Mouse (Mus musculus): ENCODE data around the gene Tgm1.

Gene Tgm1

GRCm38 (mm10) chr14:55671486-55671832, 42.3 kb downstream of the Tgm1 start:
- no peak for DNase-seq

- DNase-seq = no peak
Observed at GRCm38 (mm10) chr14:55660636-55661035, 53.1 kb downstream of the Tgm1 start.

- peak; percentile 80 for DNase-seq
Observed at GRCm38 (mm10) chr14:55659960-55660573, 53.7 kb downstream of the Tgm1 start, which contains the start of gene Mdp1. Gene Mdp1, minus strand, starts transcription at chr14:55660508.

- DNase-seq = peak; percentile 51
Observed at GRCm38 (mm10) chr14:55658011-55658410, 55.7 kb downstream of the Tgm1 start.

- no peak for DNase-seq
Observed at GRCm38 (mm10) chr14:55656935-55657334, 56.8 kb downstream of the Tgm1 start.

GRCm38 (mm10) chr14:55651528-55651927, 62.2 kb downstream of the Tgm1 start:
- DNase-seq = no peak

Measured in kidney, adult 18-20 months (tissue).